Mouse (Mus musculus): ENCODE measurements around the gene Rab24. TPM values are rescaled to one million over a fixed set of nuclear protein-coding genes. Genes with fewer than 3 reads are reported as not detected.

Rab24 gene
- polyA plus RNA-seq, 1 experiment from 2014 or later: 86.0 TPM

- 1% methylated on average over 31 of the region's 31 CpGs for WGBS
- peak; percentile 16 for ATAC-seq (replicated peaks; ENCODE audit: low FRiP score, low TSS enrichment, low read depth)
Measured at GRCm38 (mm10) chr13:55322130-55322825, 532 bp upstream of the Rab24 start.

GRCm38 (mm10) chr13:55319931-55320533 lies 1.7 kb downstream of the Rab24 start, which contains the start of gene Prelid1:
Gene Prelid1 (plus strand): TSS chr13:55320500.
- WGBS: 78% methylated on average over 4 of the region's 4 CpGs
- peaks cover 69% of the 10 kb centered on the region for H3K36me3 ChIP-seq (ENCODE audit: control insufficient read depth, insufficient read depth, low read length)
- no peaks in the 10 kb centered on the region for H3K9me3 ChIP-seq (ENCODE audit: control insufficient read depth, low read length)
- no peaks in the 10 kb centered on the region for H3K27me3 ChIP-seq (replicated peaks; ENCODE audit: control insufficient read depth, insufficient read depth, low read length)
- peak within 1 kb of the TSS; percentile 92 for H3K9ac ChIP-seq (ENCODE audit: low read length)
- H3K27ac ChIP-seq (ENCODE audit: low read depth): no peak within 1 kb of the TSS; the same call in 1 of the 2 replicates
- peak within 1 kb of the TSS; percentile 85 for H3K4me2 ChIP-seq (ENCODE audit: low read length)
- DNase-seq (ENCODE audit: low spot score) (no peak), ATAC-seq (replicated peaks; ENCODE audit: low FRiP score, low TSS enrichment, low read depth) (no peak)
- H3K4me3 ChIP-seq (ENCODE audit: low read depth, low read length): peak within 1 kb of the TSS; percentile 89
- H3K4me1 ChIP-seq (replicated peaks; ENCODE audit: control insufficient read depth, insufficient read depth, low read length): peaks cover 20% of the 10 kb centered on the region

More at GRCm38 (mm10) chr13:55322130-55322825, 532 bp upstream of the Rab24 start:
- Histone ChIP-seq H3K4me1 (replicated peaks; ENCODE audit: control insufficient read depth, insufficient read depth, low read length) (peaks cover 22% of the 10 kb centered on the region), H3K27ac (ENCODE audit: low read depth) (peak overlapping the region; percentile 88), H3K36me3 (ENCODE audit: control insufficient read depth, insufficient read depth, low read length) (peaks cover 62% of the 10 kb centered on the region), H3K9ac (ENCODE audit: low read length) (peak overlapping the region; percentile 92), H3K4me3 (ENCODE audit: low read depth, low read length) (peak overlapping the region; percentile 89), H3K27me3 (replicated peaks; ENCODE audit: control insufficient read depth, insufficient read depth, low read length) (no peaks in the 10 kb centered on the region), H3K9me3 (ENCODE audit: control insufficient read depth, low read length) (no peaks in the 10 kb centered on the region), H3K4me2 (ENCODE audit: low read length) (peak overlapping the region; percentile 85)
- peak; percentile 72 for DNase-seq (ENCODE audit: low spot score)

DNA sequence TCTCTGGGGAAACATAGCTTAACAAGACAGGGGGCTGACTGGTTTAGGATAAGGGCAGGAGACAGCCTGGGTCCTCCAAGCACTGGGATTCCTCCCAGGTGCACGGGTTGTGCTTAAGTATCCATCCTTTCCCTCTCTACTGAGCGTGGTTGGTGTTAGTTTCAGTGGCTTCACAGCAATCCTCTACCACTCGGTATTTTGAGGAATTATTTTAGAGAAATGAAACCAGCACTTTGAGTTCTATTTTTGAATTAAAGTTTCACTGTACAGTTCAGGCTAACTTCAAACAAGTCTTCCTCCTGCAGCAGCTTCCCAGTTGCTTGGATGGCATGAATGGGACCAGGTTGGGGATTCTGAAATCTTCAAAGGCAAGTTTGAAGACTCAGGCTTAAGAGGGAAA lies 3.4 kb downstream of the Rab24 start:
- ATAC-seq (replicated peaks; ENCODE audit: low FRiP score, low TSS enrichment, low read depth): no peak
- H3K9ac ChIP-seq (ENCODE audit: low read length): no peak overlapping the region
- H3K36me3 ChIP-seq (ENCODE audit: control insufficient read depth, insufficient read depth, low read length): peaks cover 71% of the 10 kb centered on the region
- H3K9me3 ChIP-seq (ENCODE audit: control insufficient read depth, low read length): no peaks in the 10 kb centered on the region
- H3K27me3 ChIP-seq (replicated peaks; ENCODE audit: control insufficient read depth, insufficient read depth, low read length): no peaks in the 10 kb centered on the region
- WGBS: 86% methylated on average over 3 of the region's 3 CpGs
- H3K27ac ChIP-seq (ENCODE audit: low read depth): no peak overlapping the region
- peaks cover 14% of the 10 kb centered on the region for H3K4me1 ChIP-seq (replicated peaks; ENCODE audit: control insufficient read depth, insufficient read depth, low read length)
- no peak for DNase-seq (ENCODE audit: low spot score)
- no peak overlapping the region for H3K4me3 ChIP-seq (ENCODE audit: low read depth, low read length)
- no peak overlapping the region for H3K4me2 ChIP-seq (ENCODE audit: low read length)

- no peak overlapping the region for H3K4me3 ChIP-seq (ENCODE audit: low read depth, low read length)
- peaks cover 97% of the 10 kb centered on the region for H3K36me3 ChIP-seq (ENCODE audit: control insufficient read depth, insufficient read depth, low read length)
- H3K27me3 ChIP-seq (replicated peaks; ENCODE audit: control insufficient read depth, insufficient read depth, low read length): no peaks in the 10 kb centered on the region
- ATAC-seq (replicated peaks; ENCODE audit: low FRiP score, low TSS enrichment, low read depth) (no peak), DNase-seq (ENCODE audit: low spot score) (no peak)
- no peaks in the 10 kb centered on the region for H3K4me1 ChIP-seq (replicated peaks; ENCODE audit: control insufficient read depth, insufficient read depth, low read length)
- WGBS: 90% methylated on average over 2 of the region's 2 CpGs
- no peaks in the 10 kb centered on the region for H3K9me3 ChIP-seq (ENCODE audit: control insufficient read depth, low read length)
- H3K4me2 ChIP-seq (ENCODE audit: low read length): no peak overlapping the region
- H3K9ac ChIP-seq (ENCODE audit: low read length): no peak overlapping the region
- H3K27ac ChIP-seq (ENCODE audit: low read depth): no peak overlapping the region
Measured at GRCm38 (mm10) chr13:55314891-55315412, 6.8 kb downstream of the Rab24 start.

DNA sequence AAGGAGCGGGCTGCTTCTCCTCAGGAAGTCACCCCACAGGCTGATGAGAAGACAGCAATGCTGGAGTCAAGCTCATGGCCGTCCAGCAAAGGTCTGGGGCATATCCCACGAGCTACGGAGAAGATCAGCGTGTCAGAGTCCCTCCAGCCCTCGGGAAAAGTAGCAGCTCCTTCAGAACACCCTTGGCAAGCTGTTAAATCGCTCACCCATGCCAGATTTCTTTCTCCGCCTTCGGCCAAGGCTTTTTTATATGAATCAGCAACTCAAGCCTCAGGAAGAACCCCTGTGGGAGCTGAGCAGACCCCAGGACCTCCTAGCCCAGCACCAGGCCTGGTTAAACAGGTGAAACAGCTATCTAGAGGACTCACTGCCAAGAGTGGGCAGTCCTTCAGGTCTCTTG lies 8.7 kb downstream of the Rab24 start:
- 89% methylated on average over 9 of the region's 9 CpGs for WGBS
- Histone ChIP-seq H3K4me3 (ENCODE audit: low read depth, low read length) (no peak overlapping the region), H3K9me3 (ENCODE audit: control insufficient read depth, low read length) (no peaks in the 10 kb centered on the region), H3K27ac (ENCODE audit: low read depth) (no peak overlapping the region), H3K27me3 (replicated peaks; ENCODE audit: control insufficient read depth, insufficient read depth, low read length) (no peaks in the 10 kb centered on the region), H3K4me2 (ENCODE audit: low read length) (no peak overlapping the region), H3K4me1 (replicated peaks; ENCODE audit: control insufficient read depth, insufficient read depth, low read length) (no peaks in the 10 kb centered on the region), H3K9ac (ENCODE audit: low read length) (no peak overlapping the region), H3K36me3 (ENCODE audit: control insufficient read depth, insufficient read depth, low read length) (peaks cover 92% of the 10 kb centered on the region)
- DNase-seq (ENCODE audit: low spot score): no peak
- ATAC-seq (replicated peaks; ENCODE audit: low FRiP score, low TSS enrichment, low read depth): no peak

DNA sequence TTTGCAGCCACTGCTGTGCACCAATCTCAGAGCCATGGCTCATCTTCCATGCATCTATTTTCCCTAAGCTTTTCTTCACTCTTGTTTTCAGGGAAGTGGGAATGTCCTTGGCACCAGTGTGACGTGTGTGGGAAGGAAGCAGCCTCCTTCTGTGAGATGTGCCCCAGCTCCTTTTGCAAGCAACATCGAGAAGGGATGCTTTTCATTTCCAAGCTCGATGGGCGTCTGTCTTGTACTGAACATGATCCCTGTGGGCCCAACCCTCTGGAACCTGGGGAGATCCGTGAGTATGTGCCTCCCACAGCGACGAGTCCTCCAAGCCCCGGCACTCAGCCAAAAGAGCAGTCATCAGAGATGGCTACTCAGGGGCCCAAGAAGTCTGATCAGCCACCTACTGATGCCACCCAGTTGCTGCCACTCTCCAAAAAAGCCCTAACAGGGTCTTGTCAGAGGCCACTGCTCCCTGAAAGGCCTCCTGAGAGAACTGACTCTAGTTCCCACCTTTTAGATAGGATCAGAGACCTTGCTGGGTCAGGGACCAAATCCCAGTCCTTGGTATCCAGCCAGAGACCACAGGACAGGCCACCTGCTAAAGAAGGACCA lies 9.6 kb downstream of the Rab24 start:
- 87% methylated on average over 8 of the region's 8 CpGs for WGBS
- H3K27ac ChIP-seq (ENCODE audit: low read depth): no peak overlapping the region
- H3K9ac ChIP-seq (ENCODE audit: low read length): no peak overlapping the region
- H3K4me3 ChIP-seq (ENCODE audit: low read depth, low read length): no peak overlapping the region
- peaks cover 92% of the 10 kb centered on the region for H3K36me3 ChIP-seq (ENCODE audit: control insufficient read depth, insufficient read depth, low read length)
- H3K9me3 ChIP-seq (ENCODE audit: control insufficient read depth, low read length): no peaks in the 10 kb centered on the region
- DNase-seq (ENCODE audit: low spot score): no peak
- H3K4me1 ChIP-seq (replicated peaks; ENCODE audit: control insufficient read depth, insufficient read depth, low read length): no peaks in the 10 kb centered on the region
- no peaks in the 10 kb centered on the region for H3K27me3 ChIP-seq (replicated peaks; ENCODE audit: control insufficient read depth, insufficient read depth, low read length)
- no peak for ATAC-seq (replicated peaks; ENCODE audit: low FRiP score, low TSS enrichment, low read depth)
- H3K4me2 ChIP-seq (ENCODE audit: low read length): no peak overlapping the region

GRCm38 (mm10) chr13:55300913-55301312 lies 20.8 kb downstream of the Rab24 start:
- Histone ChIP-seq H3K9ac (ENCODE audit: low read length) (no peak overlapping the region), H3K4me1 (replicated peaks; ENCODE audit: control insufficient read depth, insufficient read depth, low read length) (no peaks in the 10 kb centered on the region), H3K27ac (ENCODE audit: low read depth) (no peak overlapping the region), H3K36me3 (ENCODE audit: control insufficient read depth, insufficient read depth, low read length) (peaks cover 95% of the 10 kb centered on the region), H3K27me3 (replicated peaks; ENCODE audit: control insufficient read depth, insufficient read depth, low read length) (no peaks in the 10 kb centered on the region), H3K4me2 (ENCODE audit: low read length) (no peak overlapping the region), H3K4me3 (ENCODE audit: low read depth, low read length) (no peak overlapping the region), H3K9me3 (ENCODE audit: control insufficient read depth, low read length) (no peaks in the 10 kb centered on the region)
- WGBS: 89% methylated on average over 5 of the region's 5 CpGs
- DNase-seq (ENCODE audit: low spot score) (no peak), ATAC-seq (replicated peaks; ENCODE audit: low FRiP score, low TSS enrichment, low read depth) (no peak)

DNA sequence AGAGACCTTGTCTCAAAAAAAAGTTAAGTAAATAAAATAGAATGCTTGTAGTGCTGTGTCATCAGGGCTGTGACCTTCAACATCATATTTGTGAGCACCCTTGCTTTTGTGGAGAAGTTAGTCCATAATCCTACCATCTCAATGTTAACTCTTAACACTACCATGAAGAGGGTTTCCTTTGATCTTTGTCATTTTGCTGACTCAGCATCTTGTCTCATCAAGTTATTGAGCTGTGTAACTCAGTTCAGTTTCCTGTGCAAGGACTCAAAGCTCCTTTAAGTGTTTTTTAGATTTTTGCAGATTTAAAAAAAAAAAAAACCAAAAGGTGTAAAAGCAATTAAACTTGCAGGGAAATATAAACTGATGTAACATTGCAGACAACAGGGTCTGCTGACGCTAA lies 25.0 kb downstream of the Rab24 start:
- WGBS: 91% methylated on average over 1 of the region's 1 CpGs
- DNase-seq (ENCODE audit: low spot score) (no peak), ATAC-seq (replicated peaks; ENCODE audit: low FRiP score, low TSS enrichment, low read depth) (no peak)
- Histone ChIP-seq H3K9ac (ENCODE audit: low read length) (no peak overlapping the region), H3K4me2 (ENCODE audit: low read length) (no peak overlapping the region), H3K4me3 (ENCODE audit: low read depth, low read length) (no peak overlapping the region), H3K4me1 (replicated peaks; ENCODE audit: control insufficient read depth, insufficient read depth, low read length) (no peaks in the 10 kb centered on the region), H3K9me3 (ENCODE audit: control insufficient read depth, low read length) (no peaks in the 10 kb centered on the region), H3K27me3 (replicated peaks; ENCODE audit: control insufficient read depth, insufficient read depth, low read length) (no peaks in the 10 kb centered on the region), H3K27ac (ENCODE audit: low read depth) (no peak overlapping the region), H3K36me3 (ENCODE audit: control insufficient read depth, insufficient read depth, low read length) (peaks cover 92% of the 10 kb centered on the region)

All from intestine, embryonic 14.5 days (tissue).